Mouse (Mus musculus) ES-Bruce4 (cell line): ENCODE data around the gene Eif3f. TPM values are rescaled to one million over a fixed set of nuclear protein-coding genes. Genes with fewer than 3 reads are reported as not detected.

ENCODE experiments used
- H3K27ac ChIP-seq: 2 replicates; pipeline ENCODE4 v1.5.1; 2012; ENCODE audit warnings: low read length, inconsistent platforms; ENCODE audit not compliant: insufficient read depth
- H3K27me3 ChIP-seq: 2 replicates; pipeline ENCODE4 v1.6.1; 2012; ENCODE audit warnings: mild to moderate bottlenecking, low read length, inconsistent platforms; ENCODE audit not compliant: control insufficient read depth, poor library complexity, insufficient read depth, severe bottlenecking
- H3K36me3 ChIP-seq: 2 replicates; pipeline ENCODE4 v1.6.1; 2012; ENCODE audit warnings: inconsistent platforms, mild to moderate bottlenecking, low read length, moderate library complexity; ENCODE audit not compliant: control insufficient read depth, poor library complexity, insufficient read depth, severe bottlenecking
- H3K4me1 ChIP-seq: one replicate; pipeline ENCODE4 v1.8.1; 2011; ENCODE audit warnings: low read length; ENCODE audit not compliant: control insufficient read depth, insufficient read depth
- H3K4me3 ChIP-seq: 2 replicates; pipeline ENCODE4 v1.5.1; 2011; ENCODE audit warnings: low read depth, mild to moderate bottlenecking, low read length
- H3K9ac ChIP-seq: 2 replicates; pipeline ENCODE4 v1.6.1; 2012; ENCODE audit warnings: low read depth, mild to moderate bottlenecking, inconsistent platforms; ENCODE audit not compliant: poor library complexity, severe bottlenecking
- H3K9me3 ChIP-seq: replicated peaks from 2 replicates; pipeline ENCODE4 v1.6.1; 2012; ENCODE audit warnings: mild to moderate bottlenecking, low read length, inconsistent platforms; ENCODE audit not compliant: control insufficient read depth, poor library complexity, insufficient read depth, severe bottlenecking
- CTCF ChIP-seq: IDR thresholded peaks from one replicate; pipeline ENCODE4 v1.8.1; 2011; ENCODE audit warnings: low read depth, low read length
- EP300 ChIP-seq: IDR thresholded peaks from 2 replicates; pipeline ENCODE4 v1.6.1; 2011; ENCODE audit warnings: low read depth, low read length; ENCODE audit not compliant: insufficient read depth
- POLR2A ChIP-seq: IDR thresholded peaks from one replicate; pipeline ENCODE4 v1.8.1; 2011; ENCODE audit warnings: low read length; ENCODE audit not compliant: insufficient read depth
- polyA plus RNA-seq: library from polyadenylated mRNA; stranded (reverse); fragments of >200 nt; gene quantifications from 2 replicates; pipeline ENCODE4 v1.2.4, GENCODE M21; 2011; ENCODE audit warnings: low read depth; ENCODE audit not compliant: missing spikeins, insufficient read depth, insufficient read length

The Eif3f gene
- polyA plus RNA-seq, 1 experiment: 223 TPM

DNA sequence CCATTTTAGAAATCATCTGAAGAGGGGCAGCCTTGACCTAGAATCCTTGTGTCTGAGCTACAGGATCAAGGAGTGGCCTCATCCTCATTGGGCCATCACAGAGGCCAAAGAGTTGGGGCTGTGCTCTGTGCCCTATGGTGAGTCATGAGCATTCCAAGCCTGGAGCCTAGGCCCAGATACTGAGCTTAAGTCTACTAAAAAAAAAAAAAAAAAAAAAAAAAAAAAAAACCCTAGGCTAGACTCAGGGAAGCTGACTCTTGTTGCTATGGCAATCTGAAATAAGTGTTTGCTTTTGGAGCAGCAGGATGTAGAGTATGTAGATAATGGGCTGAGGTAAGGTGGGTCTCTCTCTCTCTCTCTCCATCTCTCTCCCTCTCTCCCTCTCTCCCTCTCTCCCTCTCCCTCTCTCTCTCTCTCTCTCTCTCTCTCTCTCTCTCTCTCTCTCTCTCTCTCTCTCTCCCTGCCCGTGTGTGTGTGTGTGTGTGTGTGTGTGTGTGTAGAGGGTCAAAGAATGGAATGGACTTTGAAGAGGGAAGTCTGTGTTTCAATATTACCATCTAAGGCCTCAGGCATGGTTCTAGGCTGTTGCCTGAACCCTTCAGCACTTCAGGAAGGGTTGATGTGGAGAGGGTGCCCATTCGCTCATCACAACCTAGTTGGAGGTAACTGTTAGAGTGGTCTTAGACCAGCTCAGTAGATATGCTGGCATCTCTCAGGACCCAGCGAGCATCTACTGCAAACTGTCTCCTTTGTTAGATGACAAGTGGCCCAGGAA is 51.9 kb downstream of the Eif3f start:
- Histone ChIP-seq H3K9ac (no peak overlapping the region), H3K36me3 (no peaks in the 10 kb centered on the region), H3K9me3 (no peaks in the 10 kb centered on the region), H3K4me1 (no peaks in the 10 kb centered on the region), H3K4me3 (no peak overlapping the region), H3K27ac (no peak overlapping the region), H3K27me3 (no peaks in the 10 kb centered on the region)
- TF ChIP-seq CTCF (no peak), POLR2A (no peak), EP300 (no peak)

DNA sequence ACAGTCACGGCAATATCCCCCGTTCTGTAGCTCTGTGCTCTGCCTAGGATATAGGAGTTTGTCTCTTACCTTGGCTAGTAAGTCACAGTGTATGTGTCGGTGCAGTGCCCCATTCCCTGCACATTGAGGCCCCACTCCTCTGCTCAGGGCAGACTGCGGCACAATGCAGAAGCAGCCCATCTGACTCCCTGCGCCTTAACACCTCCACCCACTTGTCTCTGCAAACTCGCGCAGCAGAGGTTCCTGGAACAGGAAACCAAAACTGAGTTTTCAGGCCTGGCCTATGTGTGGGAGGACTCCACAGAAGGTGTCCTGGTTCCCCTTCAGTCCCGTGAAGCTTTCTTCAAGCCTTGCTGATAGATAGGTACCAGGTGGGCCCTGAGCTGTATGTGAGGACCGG is 57.0 kb downstream of the Eif3f start:
- H3K27ac ChIP-seq: no peak overlapping the region
- no peaks in the 10 kb centered on the region for H3K4me1 ChIP-seq
- no peaks in the 10 kb centered on the region for H3K36me3 ChIP-seq
- H3K27me3 ChIP-seq: no peaks in the 10 kb centered on the region
- TF ChIP-seq EP300 (no peak), CTCF (no peak), POLR2A (no peak)
- no peak overlapping the region for H3K4me3 ChIP-seq
- H3K9me3 ChIP-seq: no peaks in the 10 kb centered on the region
- H3K9ac ChIP-seq: no peak overlapping the region

Other genes with a start within 250 kb of the Eif3f start
- gene Olfr512, start 221.1 kb upstream of the Eif3f start, polyA plus RNA-seq: not detected in 2 replicates
- not detected in 2 replicates for gene Olfr513, start 183.4 kb upstream of the Eif3f start, polyA plus RNA-seq
- not detected in 2 replicates for gene Olfr514, start 108.4 kb upstream of the Eif3f start, polyA plus RNA-seq
- not detected in 2 replicates for gene Olfr516, start 83.9 kb upstream of the Eif3f start, polyA plus RNA-seq
- gene Olfr517, start 62.0 kb upstream of the Eif3f start, polyA plus RNA-seq: not detected in 2 replicates
- not detected in 2 replicates for gene Olfr518, start 49.4 kb upstream of the Eif3f start, polyA plus RNA-seq
- not detected in 2 replicates for gene Olfr519, start 40.0 kb upstream of the Eif3f start, polyA plus RNA-seq
- gene Nlrp10, start 4.2 kb upstream of the Eif3f start, polyA plus RNA-seq: not detected in 2 replicates
- 3.2 and 3.8 TPM in 2 replicates for gene Tub, start 15.9 kb downstream of the Eif3f start, polyA plus RNA-seq
- gene Ric3, start 148.9 kb downstream of the Eif3f start, polyA plus RNA-seq: 2.7 and 5.4 TPM in 2 replicates
- gene Lmo1, start 240.8 kb downstream of the Eif3f start, polyA plus RNA-seq: 1.3 and 2.0 TPM in 2 replicates